Mouse (Mus musculus) C2C12 (cell line): ENCODE measurements around the gene Pkd1l1. TPM values are rescaled to one million over a fixed set of nuclear protein-coding genes. Genes with fewer than 3 reads are reported as not detected.

Experiments
- H3K27me3 ChIP-seq: one replicate; pipeline ENCODE4 v1.6.1; 2011; ENCODE audit not compliant: control insufficient read depth, insufficient read depth, insufficient read length
- H3K36me3 ChIP-seq: one replicate; pipeline ENCODE4 v1.6.1; 2011; ENCODE audit not compliant: control insufficient read depth, insufficient read depth
- H3K4me3 ChIP-seq: one replicate; pipeline ENCODE4 v1.5.1; 2011; ENCODE audit warnings: mild to moderate bottlenecking, control low read depth; ENCODE audit not compliant: poor library complexity, insufficient read depth, severe bottlenecking
- H3K79me2 ChIP-seq: one replicate; pipeline ENCODE4 v1.6.1; 2011; ENCODE audit not compliant: control insufficient read depth, insufficient read depth
- H3K79me3 ChIP-seq: one replicate; pipeline ENCODE4 v1.6.1; 2011; ENCODE audit warnings: low read depth, control low read depth
- H3ac ChIP-seq: one replicate; pipeline ENCODE3; 2011; ENCODE audit warnings: low read depth; ENCODE audit not compliant: control insufficient read depth, insufficient read length
- CEBPB ChIP-seq: IDR thresholded peaks from one replicate; pipeline ENCODE4 v1.6.1; 2011; ENCODE audit warnings: low read depth, mild to moderate bottlenecking, control low read depth, moderate library complexity
- polyA plus RNA-seq: library from polyadenylated mRNA; unstranded; fragments of >200 nt; fragmentation: generic; extraction: Trizol; gene quantifications from one replicate; pipeline ENCODE4 v1.2.1, GENCODE M21; 2012; ENCODE audit warnings: missing spikeins

Gene Pkd1l1
- polyA plus RNA-seq, 1 experiment = 0.04 TPM

DNA sequence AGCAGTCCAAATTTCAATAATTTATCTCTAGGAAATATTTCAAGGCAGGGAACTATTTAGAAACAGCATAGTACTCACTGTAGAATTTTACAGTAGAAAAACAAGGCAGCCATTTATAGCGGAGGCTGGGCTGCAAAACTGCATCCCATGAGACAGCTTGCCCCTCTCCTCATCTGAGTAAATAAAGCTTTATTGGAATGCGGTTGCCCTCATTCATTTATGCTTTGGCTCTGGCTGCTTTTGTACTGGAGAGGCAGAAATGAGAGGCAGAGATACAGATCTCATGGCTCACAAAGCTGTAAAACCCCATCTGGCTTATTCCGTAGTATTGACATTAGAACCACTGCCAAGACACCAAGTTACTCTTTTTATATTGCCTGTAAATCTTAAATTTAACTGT is 193.6 kb downstream of the Pkd1l1 start:
- no peaks in the 10 kb centered on the region for H3K36me3 ChIP-seq
- no peaks in the 10 kb centered on the region for H3K79me2 ChIP-seq
- no peak for TF ChIP-seq CEBPB
- no peak overlapping the region for H3ac ChIP-seq
- no peaks in the 10 kb centered on the region for H3K79me3 ChIP-seq
- no peak overlapping the region for H3K4me3 ChIP-seq
- no peaks in the 10 kb centered on the region for H3K27me3 ChIP-seq

Other genes starting within 250 kb of the Pkd1l1 start
- 6.9 TPM for gene Hus1, start 37.9 kb upstream of the Pkd1l1 start, polyA plus RNA-seq
- gene Gm11992, start 75.3 kb upstream of the Pkd1l1 start, polyA plus RNA-seq = not detected
- gene Sun3, start 75.7 kb upstream of the Pkd1l1 start, polyA plus RNA-seq = not detected
- 10.8 TPM for gene Upp1, start 144.8 kb upstream of the Pkd1l1 start, polyA plus RNA-seq
- gene Abca13, start 218.7 kb upstream of the Pkd1l1 start, polyA plus RNA-seq = 0.04 TPM